23 mouse cellular contexts compared by ENCODE assay signal in the genomic region with DNA sequence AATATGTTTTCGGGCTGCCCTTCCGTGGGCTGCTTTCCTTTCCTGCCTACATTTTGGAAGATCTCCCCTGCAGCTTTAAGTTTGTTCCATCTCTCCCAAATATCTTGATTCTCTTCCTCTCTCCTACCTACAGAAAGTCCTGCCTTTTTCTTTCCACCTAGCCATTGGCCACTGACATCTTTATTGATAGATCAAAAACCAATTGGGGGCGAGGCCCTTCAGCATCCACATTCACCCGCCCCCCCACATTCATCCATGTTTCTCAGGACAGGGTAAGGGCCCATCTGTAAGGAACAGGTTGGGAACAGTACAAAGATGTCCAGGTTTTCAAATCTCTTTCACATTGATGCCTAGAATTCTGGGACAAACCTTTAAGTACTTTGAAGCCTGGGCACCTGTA. TPM values are rescaled to one million over a fixed set of nuclear protein-coding genes. Genes with fewer than 3 reads are reported as not detected.
DNase-seq lines count a peak whose midpoint lies in the region; TF ChIP-seq lines count a peak whose summit lies in the region.
"Had no signal": no experiment of that assay in that cellular context is flagged by ENCODE, and none has a peak within 500 bp of the region (broad histone marks: within the 10 kb centered on the region; RNA-seq: fewer than 3 reads in every experiment).

No protein-coding gene starts in this region.

- no peaks in the 10 kb centered on the region for H3K4me1 ChIP-seq in lung, adult 2 months (ENCODE audit: control insufficient read depth, insufficient read depth, low read length)
- H3K4me1 ChIP-seq: forebrain, embryonic 13.5 days; forebrain, embryonic 15.5 days had no signal

- peak; percentile 64 for DNase-seq in ES-CJ7 (ENCODE audit: low read depth, low spot score)
- peak; percentile 89 for DNase-seq in R1 (ENCODE audit: low read depth, low spot score)
- no peak for DNase-seq in lung, adult 2 months
- DNase-seq in spleen, postnatal 10 days (ENCODE audit: low spot score in 2 of 2), result no peak
- no peak for DNase-seq in kidney, adult 11 months
- DNase-seq: adrenal gland, adult 8-10 months; adrenal gland, postnatal 14 days; adrenal gland, postnatal 36 days; cerebellum, adult 11-12 months; cerebellum, adult 2 months; cerebellum, adult 9-10 months; cerebellum, postnatal 10 days; cerebellum, postnatal 25 days; forebrain, postnatal 0 days had no signal

- H3K4me3 ChIP-seq in lung, adult 2 months (replicated peaks; ENCODE audit: extremely low read depth, low read depth, low read length), result no peak overlapping the region
- H3K4me3 ChIP-seq: embryonic facial prominence, embryonic 10.5 days; embryonic facial prominence, embryonic 12.5 days; forebrain, embryonic 13.5 days; forebrain, embryonic 15.5 days had no signal

- TF ChIP-seq POLR2A in lung, adult 2 months (IDR thresholded peaks at IDR 0.05; ENCODE audit: borderline replicate concordance, extremely low read depth, low read depth, low read length), result no peak

- 88% methylated on average over 4 of the region's 4 CpGs for WGBS in lung, adult 2 months

- TF ChIP-seq CTCF in lung, adult 2 months (IDR thresholded peaks at IDR 0.05; ENCODE audit: insufficient read depth, low read length), result no peak

RNA-seq across cellular contexts. Expression of a gene that starts 17.3 kb away (rescaled TPM):
- 0.44 and 3.1 TPM in 2 replicates for polyA plus RNA-seq in lung, adult 2 months (2012; rRNA removed)
- polyA plus RNA-seq: activated CD4-positive, CD25-positive, alpha-beta regulatory T cell, adult 4 months; embryonic facial prominence, embryonic 10.5 days; forebrain, embryonic 11.5 days; G1E had no signal

RNA-seq across cellular contexts. Expression of a gene that starts 48.9 kb away (rescaled TPM):
- polyA plus RNA-seq in lung, adult 2 months (2012; rRNA removed), result 2.0 and 3.0 TPM in 2 replicates
- polyA plus RNA-seq: activated CD4-positive, CD25-positive, alpha-beta regulatory T cell, adult 4 months; cerebellum, adult 2 months; cortical plate, adult 2 months; embryonic facial prominence, embryonic 12.5 days; forebrain, embryonic 11.5 days; forebrain, embryonic 13.5 days; forebrain, embryonic 15.5 days; forebrain, postnatal 0 days; G1E; Patski had no signal

Comparison
In these comparisons a context has a peak if more than half of its experiments do, and no peak if none do; other contexts are left out.
1. DNase-seq: peak in ES-CJ7 (single experiment) and R1 (single experiment); none in lung, adult 2 months (single experiment), spleen, postnatal 10 days (0 of 2) and kidney, adult 11 months (single experiment).